Mouse (Mus musculus): Measurements from ENCODE around the gene Prr13. TPM values are rescaled to one million over a fixed set of nuclear protein-coding genes. Genes with fewer than 3 reads are reported as not detected.

The Prr13 gene
- total RNA-seq (2021), result 10 to 100 TPM; 55.0 to 57.5 TPM
- long read RNA-seq, experiment 1, transcript Prr13-204 (4 exons, 1,055 nt), result major isoform, 49 of 104 reads
- long read RNA-seq, experiment 1, transcript Prr13-202 (3 exons, 1,020 nt), result minor isoform, 5 of 104 reads
- long read RNA-seq, experiment 1, transcript Prr13-205 (4 exons, 1,353 nt), result minor isoform, 8 of 104 reads
- long read RNA-seq, experiment 1, transcript Prr13-201 (5 exons, 1,224 nt), result minor isoform, 34 of 104 reads
- long read RNA-seq, experiment 1, partial matches to known transcripts, result 2 of 104 reads
- long read RNA-seq, experiment 1, other reads (novel, unspliced or antisense), result 6 of 104 reads
- long read RNA-seq, experiment 2, transcript Prr13-205 (4 exons, 1,353 nt), result minor isoform, 6 of 65 reads
- long read RNA-seq, experiment 2, transcript Prr13-204 (4 exons, 1,055 nt), result minor isoform, 24 of 65 reads
- long read RNA-seq, experiment 2, transcript Prr13-201 (5 exons, 1,224 nt), result major isoform, 28 of 65 reads
- long read RNA-seq, experiment 2, partial matches to known transcripts, result 3 of 65 reads
- long read RNA-seq, experiment 2, other reads (novel, unspliced or antisense), result 3 of 65 reads

GRCm38 (mm10) chr15:102458904-102459317 lies at the start of gene Prr13:
Prr13 (plus strand) TSS chr15:102459028.
- DNase-seq (ENCODE audit: low spot score in 2 of 2), result peak; percentile 89 to 91

- DNase-seq (ENCODE audit: low spot score in 2 of 2), result no peak
These were observed 49.5 kb upstream of the Prr13 start for GRCm38 (mm10) chr15:102409286-102409685.

GRCm38 (mm10) chr15:102411077-102411476 lies 47.8 kb upstream of the Prr13 start:
- no peak for DNase-seq (ENCODE audit: low spot score in 2 of 2)

- no peak for DNase-seq (ENCODE audit: low spot score in 2 of 2)
These were observed 45.1 kb upstream of the Prr13 start for GRCm38 (mm10) chr15:102413687-102414086.

GRCm38 (mm10) chr15:102417524-102417923 lies 41.3 kb upstream of the Prr13 start:
- no peak for DNase-seq (ENCODE audit: low spot score in 2 of 2)

GRCm38 (mm10) chr15:102420986-102421385 lies 37.8 kb upstream of the Prr13 start:
- no peak for DNase-seq (ENCODE audit: low spot score in 2 of 2)

- peak in 1 of 2 experiments; percentile 56 for DNase-seq (ENCODE audit: low spot score in 2 of 2)
These were observed 37.4 kb upstream of the Prr13 start for GRCm38 (mm10) chr15:102421437-102421836.

- no peak for DNase-seq (ENCODE audit: low spot score in 2 of 2)
These were observed 35.1 kb upstream of the Prr13 start for GRCm38 (mm10) chr15:102423602-102424240.

- DNase-seq (ENCODE audit: low spot score in 2 of 2), result no peak
These were observed 34.2 kb upstream of the Prr13 start for GRCm38 (mm10) chr15:102424657-102425056.

- no peak for DNase-seq (ENCODE audit: low spot score in 2 of 2)
These were observed 31.9 kb upstream of the Prr13 start for GRCm38 (mm10) chr15:102426963-102427362.

- no peak for DNase-seq (ENCODE audit: low spot score in 2 of 2)
These were observed 26.8 kb upstream of the Prr13 start for GRCm38 (mm10) chr15:102432046-102432445.

- no peak for DNase-seq (ENCODE audit: low spot score in 2 of 2)
These were observed 25.7 kb upstream of the Prr13 start for GRCm38 (mm10) chr15:102433173-102433572.

- peak; percentile 81 to 84 for DNase-seq (ENCODE audit: low spot score in 2 of 2)
These were observed 16.3 kb upstream of the Prr13 start for GRCm38 (mm10) chr15:102442490-102442889.

GRCm38 (mm10) chr15:102445146-102445545 lies 13.7 kb upstream of the Prr13 start, which contains the start of gene Amhr2:
Amhr2 (plus strand) TSS chr15:102445367.
- DNase-seq (ENCODE audit: low spot score in 2 of 2), result no peak

GRCm38 (mm10) chr15:102446448-102446847 lies 12.4 kb upstream of the Prr13 start:
- no peak for DNase-seq (ENCODE audit: low spot score in 2 of 2)

GRCm38 (mm10) chr15:102449366-102449765 lies 9.5 kb upstream of the Prr13 start:
- DNase-seq (ENCODE audit: low spot score in 2 of 2), result no peak

GRCm38 (mm10) chr15:102450928-102451327 lies 7.9 kb upstream of the Prr13 start:
- DNase-seq (ENCODE audit: low spot score in 2 of 2), result no peak

GRCm38 (mm10) chr15:102451666-102452430 lies 7.0 kb upstream of the Prr13 start:
- no peak for DNase-seq (ENCODE audit: low spot score in 2 of 2)

GRCm38 (mm10) chr15:102455993-102456392 lies 2.8 kb upstream of the Prr13 start:
- no peak for DNase-seq (ENCODE audit: low spot score in 2 of 2)

- DNase-seq (ENCODE audit: low spot score in 2 of 2), result no peak
These were observed 635 bp upstream of the Prr13 start for GRCm38 (mm10) chr15:102458050-102458736.

GRCm38 (mm10) chr15:102459381-102459780 lies 553 bp downstream of the Prr13 start:
- DNase-seq (ENCODE audit: low spot score in 2 of 2), result no peak
